Mouse (Mus musculus) liver, embryonic 16.5 days (tissue): ENCODE data around the gene Sptbn4. TPM values are rescaled to one million over a fixed set of nuclear protein-coding genes. Genes with fewer than 3 reads are reported as not detected.

ENCODE experiments used
- ATAC-seq: fragments of 200-750 bp; cut with Nextera tagmentation; 2 replicates; pipeline ENCODE4 v1.8.0; 2017; ENCODE audit warnings: low read depth, mild to moderate bottlenecking, moderate number of reproducible peaks, moderate library complexity
- H3K27ac ChIP-seq: fragments of 300-500 bp; sonication (generic); 2 replicates; pipeline ENCODE4 v1.5.1; 2014; ENCODE audit warnings: mild to moderate bottlenecking, low read length
- H3K27me3 ChIP-seq: fragments of 300-500 bp; sonication (generic); 2 replicates; pipeline ENCODE4 v1.6.1; 2014; ENCODE audit warnings: low read depth, low read length, mixed read lengths; ENCODE audit not compliant: control insufficient read depth, insufficient read depth
- H3K36me3 ChIP-seq: fragments of 300-500 bp; sonication (generic); 2 replicates; pipeline ENCODE4 v1.6.1; 2014; ENCODE audit warnings: mild to moderate bottlenecking; ENCODE audit not compliant: control insufficient read depth, insufficient read depth
- H3K4me1 ChIP-seq: fragments of 300-500 bp; sonication (generic); 2 replicates; pipeline ENCODE4 v1.6.1; 2014; ENCODE audit warnings: low read depth, low read length, mixed read lengths; ENCODE audit not compliant: control insufficient read depth
- H3K4me2 ChIP-seq: fragments of 300-500 bp; sonication (generic); 2 replicates; pipeline ENCODE4 v1.6.1; 2014; ENCODE audit warnings: low read depth, low read length, mixed read lengths
- H3K4me3 ChIP-seq: fragments of 300-500 bp; sonication (generic); 2 replicates; pipeline ENCODE4 v1.5.1; 2014; ENCODE audit warnings: low read depth, mild to moderate bottlenecking, low read length
- H3K9ac ChIP-seq: fragments of 300-500 bp; sonication (generic); 2 replicates; pipeline ENCODE4 v1.6.1; 2014; ENCODE audit warnings: low read depth, low read length
- H3K9me3 ChIP-seq: fragments of 300-500 bp; sonication (generic); replicated peaks from 2 replicates; pipeline ENCODE4 v1.6.1; 2016; ENCODE audit warnings: low read length; ENCODE audit not compliant: control insufficient read depth
- whole genome bisulfite sequencing: fragments of 180-500 bp; shearing (Covaris S2); extraction: QIAGEN DNeasy Blood & Tissue Kit; methylation state at CpG from one replicate; pipeline ENCODE4 v1.1.7; 2014; ENCODE audit not compliant: insufficient replicate concordance; 5-methylcytosine and 5-hydroxymethylcytosine counted together
- polyA plus RNA-seq: library from polyadenylated mRNA; unstranded; fragments of >200 nt; fragmentation: Nextera tagmentation; extraction: Ambion mirVana; gene quantifications from 2 replicates; pipeline ENCODE4 v1.2.1, GENCODE M21; 2015

Gene Sptbn4
- polyA plus RNA-seq, 1 experiment from 2014 or later, result 0.02 TPM

- WGBS, result 72% methylated on average over 8 of the region's 8 CpGs
- no peak overlapping the region for H3K4me3 ChIP-seq
- no peak overlapping the region for H3K27ac ChIP-seq
- peaks cover 90% of the 10 kb centered on the region for H3K27me3 ChIP-seq
- H3K36me3 ChIP-seq, result no peaks in the 10 kb centered on the region
- H3K4me1 ChIP-seq, result peaks cover 16% of the 10 kb centered on the region
- H3K9ac ChIP-seq, result no peak overlapping the region
- no peak for ATAC-seq
- no peak overlapping the region for H3K4me2 ChIP-seq
- no peaks in the 10 kb centered on the region for H3K9me3 ChIP-seq
Measured at GRCm38 (mm10) chr7:27327500-27327899, 120.0 kb downstream of the Sptbn4 start.

GRCm38 (mm10) chr7:27326101-27326880 lies 121.2 kb downstream of the Sptbn4 start:
- Histone ChIP-seq H3K36me3 (no peaks in the 10 kb centered on the region), H3K9ac (no peak overlapping the region), H3K4me1 (peaks cover 16% of the 10 kb centered on the region), H3K9me3 (no peaks in the 10 kb centered on the region), H3K4me3 (no peak overlapping the region), H3K27ac (no peak overlapping the region), H3K4me2 (peak overlapping the region; percentile 26; the same call in 1 of the 2 replicates), H3K27me3 (peaks cover 78% of the 10 kb centered on the region)
- no peak for ATAC-seq
- 37% methylated on average over 34 of the region's 34 CpGs for WGBS

GRCm38 (mm10) chr7:27325697-27326096 lies 121.8 kb downstream of the Sptbn4 start:
- Histone ChIP-seq H3K9ac (no peak overlapping the region), H3K27me3 (peaks cover 72% of the 10 kb centered on the region)

GRCm38 (mm10) chr7:27324928-27325327 lies 122.6 kb downstream of the Sptbn4 start:
- Histone ChIP-seq H3K9ac (no peak overlapping the region), H3K4me1 (peaks cover 3% of the 10 kb centered on the region), H3K4me3 (no peak overlapping the region), H3K36me3 (no peaks in the 10 kb centered on the region), H3K4me2 (no peak overlapping the region), H3K9me3 (no peaks in the 10 kb centered on the region), H3K27ac (no peak overlapping the region), H3K27me3 (peaks cover 65% of the 10 kb centered on the region)
- no peak for ATAC-seq
- WGBS, result 54% methylated on average over 19 of the region's 20 CpGs

More at GRCm38 (mm10) chr7:27325697-27326096, 121.8 kb downstream of the Sptbn4 start:
- H3K4me3 ChIP-seq, result no peak overlapping the region
- peak overlapping the region; percentile 26; the same call in 1 of the 2 replicates for H3K4me2 ChIP-seq
- no peaks in the 10 kb centered on the region for H3K9me3 ChIP-seq
- no peak for ATAC-seq
- no peaks in the 10 kb centered on the region for H3K36me3 ChIP-seq
- WGBS, result 3% methylated on average over 24 of the region's 24 CpGs
- no peak overlapping the region for H3K27ac ChIP-seq
- peaks cover 10% of the 10 kb centered on the region for H3K4me1 ChIP-seq

GRCm38 (mm10) chr7:27324161-27324560 lies 123.3 kb downstream of the Sptbn4 start:
- no peak overlapping the region for H3K4me2 ChIP-seq
- H3K9ac ChIP-seq, result no peak overlapping the region
- H3K36me3 ChIP-seq, result no peaks in the 10 kb centered on the region
- no peak overlapping the region for H3K27ac ChIP-seq
- no peak for ATAC-seq
- H3K4me1 ChIP-seq, result no peaks in the 10 kb centered on the region; the same call in 1 of the 2 replicates
- peaks cover 57% of the 10 kb centered on the region for H3K27me3 ChIP-seq
- H3K9me3 ChIP-seq, result no peaks in the 10 kb centered on the region
- H3K4me3 ChIP-seq, result no peak overlapping the region
- 73% methylated on average over 11 of the region's 11 CpGs for WGBS

GRCm38 (mm10) chr7:27323001-27323400 lies 124.5 kb downstream of the Sptbn4 start:
- no peak overlapping the region for H3K4me3 ChIP-seq
- 73% methylated on average over 5 of the region's 5 CpGs for WGBS

GRCm38 (mm10) chr7:27322291-27322690 lies 125.2 kb downstream of the Sptbn4 start:
- Histone ChIP-seq H3K4me3 (no peak overlapping the region), H3K36me3 (no peaks in the 10 kb centered on the region), H3K9ac (no peak overlapping the region), H3K4me2 (no peak overlapping the region), H3K4me1 (no peaks in the 10 kb centered on the region; the same call in 1 of the 2 replicates), H3K9me3 (no peaks in the 10 kb centered on the region), H3K27me3 (peaks cover 38% of the 10 kb centered on the region), H3K27ac (no peak overlapping the region)
- no peak for ATAC-seq
- 28% methylated on average over 11 of the region's 13 CpGs for WGBS

More at GRCm38 (mm10) chr7:27323001-27323400, 124.5 kb downstream of the Sptbn4 start:
- H3K27me3 ChIP-seq, result peaks cover 45% of the 10 kb centered on the region
- H3K4me2 ChIP-seq, result no peak overlapping the region
- no peaks in the 10 kb centered on the region for H3K36me3 ChIP-seq
- ATAC-seq, result no peak
- H3K27ac ChIP-seq, result no peak overlapping the region
- H3K4me1 ChIP-seq, result no peaks in the 10 kb centered on the region; the same call in 1 of the 2 replicates
- H3K9me3 ChIP-seq, result no peaks in the 10 kb centered on the region
- H3K9ac ChIP-seq, result no peak overlapping the region

GRCm38 (mm10) chr7:27319411-27319810 lies 128.1 kb downstream of the Sptbn4 start:
- Histone ChIP-seq H3K9me3 (peaks cover 2% of the 10 kb centered on the region; the same call in 1 of the 2 replicates), H3K4me1 (no peaks in the 10 kb centered on the region), H3K9ac (no peak overlapping the region), H3K27me3 (peaks cover 10% of the 10 kb centered on the region), H3K4me2 (no peak overlapping the region), H3K36me3 (no peaks in the 10 kb centered on the region), H3K27ac (no peak overlapping the region), H3K4me3 (no peak overlapping the region)
- ATAC-seq, result no peak
- WGBS, result 72% methylated on average over 22 of the region's 22 CpGs

GRCm38 (mm10) chr7:27315958-27316357 lies 131.5 kb downstream of the Sptbn4 start:
- Histone ChIP-seq H3K4me3 (no peak overlapping the region), H3K27me3 (0 out of 2 replicates have a peak, but pooled peaks cover 4% of the 10 kb centered on the region), H3K9ac (no peak overlapping the region), H3K36me3 (no peaks in the 10 kb centered on the region), H3K9me3 (peaks cover 3% of the 10 kb centered on the region; the same call in 1 of the 2 replicates), H3K4me1 (no peaks in the 10 kb centered on the region), H3K4me2 (no peak overlapping the region), H3K27ac (no peak overlapping the region)
- 51% methylated on average over 7 of the region's 7 CpGs for WGBS
- ATAC-seq, result no peak
